Mouse (Mus musculus): Measurements from ENCODE around the gene Heatr6.

DNA sequence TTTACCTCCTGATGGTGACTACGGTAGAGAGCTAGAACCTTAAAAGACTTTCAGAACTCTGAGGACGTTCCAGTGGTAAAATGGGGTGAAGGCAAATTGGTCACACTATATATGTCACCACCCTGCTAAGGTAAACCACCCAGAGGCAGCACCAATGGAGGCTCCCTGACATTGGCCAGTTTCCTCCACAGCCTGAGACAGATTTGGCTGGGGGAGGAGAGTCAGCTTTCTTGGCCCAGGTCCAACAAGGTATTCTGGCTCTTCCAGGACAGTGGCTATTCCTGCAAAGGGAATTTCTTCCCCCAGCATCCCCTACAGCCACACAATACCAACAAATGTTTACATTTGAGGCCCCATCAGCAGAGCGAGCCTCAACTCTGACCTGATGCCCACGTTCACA lies 64.5 kb downstream of the Heatr6 start:
- no peak for TF ChIP-seq CTCF (conservative IDR thresholded peaks at IDR 0.05; ENCODE audit: low read length)
- no peak for TF ChIP-seq POU5F1 (IDR thresholded peaks at IDR 0.05; ENCODE audit: borderline replicate concordance, low read length)
- no peak for TF ChIP-seq NANOG (IDR thresholded peaks at IDR 0.05; ENCODE audit: borderline replicate concordance, low read length)

All from E14TG2a.4 (cell line).